Mouse (Mus musculus) heart, embryonic 16.5 days (tissue): ENCODE results near the gene Emc10. TPM values are rescaled to one million over a fixed set of nuclear protein-coding genes. Genes with fewer than 3 reads are reported as not detected.

Experiments used
- ATAC-seq: fragments of 200-750 bp; cut with Nextera tagmentation; replicated peaks from 2 replicates; pipeline ENCODE4 v1.8.0; 2017; ENCODE audit warnings: moderate number of reproducible peaks; ENCODE audit not compliant: insufficient read depth, low FRiP score; ENCODE audit errors: extremely low read depth
- H3K27ac ChIP-seq: fragments of 300-500 bp; sonication (generic); 2 replicates; pipeline ENCODE4 v1.5.1; 2014; ENCODE audit warnings: mild to moderate bottlenecking, low read length, control low read depth, moderate library complexity
- H3K27me3 ChIP-seq: fragments of 300-500 bp; sonication (generic); 2 replicates; pipeline ENCODE4 v1.6.1; 2014; ENCODE audit warnings: low read length, mixed read lengths; ENCODE audit not compliant: control insufficient read depth, insufficient read depth
- H3K36me3 ChIP-seq: fragments of 300-500 bp; sonication (generic); 2 replicates; pipeline ENCODE4 v1.6.1; 2014; ENCODE audit not compliant: control insufficient read depth, insufficient read depth
- H3K4me1 ChIP-seq: fragments of 300-500 bp; sonication (generic); 2 replicates; pipeline ENCODE4 v1.6.1; 2014; ENCODE audit warnings: low read length, mixed read lengths; ENCODE audit not compliant: control insufficient read depth, insufficient read depth
- H3K4me2 ChIP-seq: fragments of 300-500 bp; sonication (generic); 2 replicates; pipeline ENCODE4 v1.6.1; 2014; ENCODE audit warnings: low read depth, mild to moderate bottlenecking, control low read depth, low read length
- H3K4me3 ChIP-seq: fragments of 300-500 bp; sonication (generic); 2 replicates; pipeline ENCODE4 v1.5.1; 2014; ENCODE audit warnings: mild to moderate bottlenecking, control low read depth, low read length
- H3K9ac ChIP-seq: fragments of 300-500 bp; sonication (generic); 2 replicates; pipeline ENCODE4 v1.6.1; 2014; ENCODE audit warnings: low read length, control low read depth
- H3K9me3 ChIP-seq: fragments of 300-500 bp; sonication (generic); replicated peaks from 2 replicates; pipeline ENCODE4 v1.6.1; 2016; ENCODE audit warnings: low read length; ENCODE audit not compliant: control insufficient read depth
- WGBS: fragments of 180-500 bp; shearing (Covaris S2); extraction: QIAGEN DNeasy Blood & Tissue Kit; methylation state at CpG from one replicate; pipeline ENCODE4 v1.1.7; 2014; 5-methylcytosine and 5-hydroxymethylcytosine counted together
- polyA plus RNA-seq: library from polyadenylated mRNA; unstranded; fragments of >200 nt; fragmentation: Nextera tagmentation; extraction: Ambion mirVana; gene quantifications from 2 replicates; pipeline ENCODE4 v1.2.1, GENCODE M21; 2015

Emc10 gene
- polyA plus RNA-seq, 1 experiment from 2014 or later: 88.7 TPM

DNA sequence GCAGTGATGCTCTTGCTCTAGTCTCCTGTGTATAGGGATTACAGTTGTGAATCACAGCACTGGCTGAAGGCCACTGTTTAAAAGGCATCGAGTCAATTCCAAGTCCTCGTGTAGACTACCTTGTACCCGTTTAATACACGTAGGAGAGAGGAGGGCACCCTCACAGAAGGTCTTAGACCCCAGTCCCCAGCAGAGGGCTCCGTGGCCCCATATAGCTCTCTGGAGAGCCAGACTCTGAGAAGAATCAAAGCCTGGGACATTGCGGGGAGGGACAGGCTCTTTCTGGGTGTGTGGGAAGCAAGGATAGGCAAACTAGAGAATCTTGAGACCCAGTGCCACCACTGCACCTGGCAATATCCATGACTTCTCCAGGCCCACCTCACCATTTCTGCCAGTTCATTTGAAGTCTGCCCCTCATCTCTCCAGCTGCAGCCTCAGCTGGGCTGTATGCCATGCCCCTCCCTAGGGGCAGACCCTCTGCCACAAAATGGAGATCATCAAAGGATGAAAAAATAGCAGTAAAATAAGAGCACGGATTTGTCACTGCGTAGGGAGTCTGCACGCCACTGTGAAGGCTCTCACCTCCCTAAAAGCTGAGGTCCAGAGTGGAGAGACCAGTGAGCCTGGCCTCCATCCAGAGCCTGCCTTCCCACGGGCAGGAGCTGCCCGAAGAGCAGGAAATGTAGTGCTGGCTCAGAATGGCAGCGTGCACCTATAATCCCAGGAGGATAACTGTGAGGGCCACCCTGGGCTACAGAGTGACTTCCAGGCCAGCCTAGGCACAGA is 50.1 kb downstream of the Emc10 start:
- Histone ChIP-seq H3K9ac (no peak overlapping the region; the same call in 1 of the 2 replicates), H3K9me3 (no peaks in the 10 kb centered on the region), H3K36me3 (no peaks in the 10 kb centered on the region), H3K4me2 (peak overlapping the region; percentile 19; the same call in 1 of the 2 replicates), H3K4me3 (no peak overlapping the region), H3K27me3 (peaks cover 38% of the 10 kb centered on the region), H3K4me1 (peaks cover 29% of the 10 kb centered on the region), H3K27ac (0 out of 2 replicates have a peak overlapping the region, but pooled peaks have one; percentile 16)
- 32% methylated on average over 12 of the region's 12 CpGs for WGBS
- 0 out of 2 replicates have a peak, but pooled peaks have one; percentile 28 for ATAC-seq

DNA sequence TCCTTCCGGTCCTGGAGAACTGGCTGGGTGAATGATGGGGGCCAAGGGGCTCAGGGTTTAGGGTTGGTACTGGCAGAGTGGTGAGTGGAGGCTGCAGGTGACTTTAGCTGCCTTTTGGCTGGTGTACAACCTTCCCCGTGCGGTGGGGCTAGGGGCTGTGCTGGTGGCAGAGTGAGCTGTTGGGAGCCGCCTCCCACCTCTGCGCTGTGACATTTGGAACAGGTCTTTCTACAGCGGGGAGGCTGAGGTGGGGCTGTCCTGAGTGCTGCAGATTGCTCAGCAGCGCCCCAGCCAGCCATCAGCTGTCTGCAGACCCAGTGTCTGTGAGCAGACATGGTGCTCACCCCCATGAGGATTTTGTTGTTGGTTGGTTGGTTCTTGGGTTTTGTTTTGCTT is 50.8 kb downstream of the Emc10 start:
- no peaks in the 10 kb centered on the region for H3K36me3 ChIP-seq
- no peak overlapping the region for H3K9ac ChIP-seq
- H3K4me3 ChIP-seq: no peak overlapping the region
- H3K27ac ChIP-seq: no peak overlapping the region
- H3K4me2 ChIP-seq: peak overlapping the region; percentile 14
- ATAC-seq: no peak
- H3K4me1 ChIP-seq: peaks cover 29% of the 10 kb centered on the region
- H3K9me3 ChIP-seq: no peaks in the 10 kb centered on the region
- WGBS: 24% methylated on average over 7 of the region's 7 CpGs
- peaks cover 45% of the 10 kb centered on the region for H3K27me3 ChIP-seq

DNA sequence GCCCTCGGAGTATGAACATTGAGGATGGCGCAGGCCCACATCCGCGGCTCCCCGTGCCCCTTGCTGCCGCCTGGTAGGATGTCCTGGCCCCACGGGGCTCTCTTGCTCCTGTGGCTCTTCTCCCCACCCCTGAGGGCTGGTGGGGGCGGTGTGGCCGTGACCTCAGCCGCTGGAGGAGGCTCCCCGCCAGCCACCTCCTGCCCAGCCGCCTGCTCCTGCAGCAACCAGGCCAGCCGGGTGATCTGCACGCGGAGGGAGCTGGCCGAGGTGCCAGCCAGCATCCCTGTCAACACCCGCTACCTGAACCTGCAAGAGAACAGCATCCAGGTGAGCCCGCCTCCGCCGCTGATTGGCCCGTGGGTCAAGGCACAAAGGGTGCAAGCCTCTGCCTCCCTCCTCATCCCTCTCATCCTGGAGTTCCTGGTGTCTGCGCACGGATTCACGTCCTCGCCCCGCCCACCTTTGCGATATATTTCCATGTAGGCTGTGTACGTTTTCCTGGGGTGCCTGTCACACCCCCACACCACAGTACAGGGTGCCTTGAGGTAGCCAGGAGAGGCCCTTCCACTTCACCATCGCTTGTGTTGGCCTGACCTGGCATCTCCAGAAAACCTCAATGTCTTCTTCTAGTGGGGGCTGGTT is 51.3 kb downstream of the Emc10 start:
- Histone ChIP-seq H3K36me3 (no peaks in the 10 kb centered on the region), H3K27me3 (peaks cover 49% of the 10 kb centered on the region), H3K4me1 (peaks cover 29% of the 10 kb centered on the region), H3K9me3 (no peaks in the 10 kb centered on the region), H3K27ac (no peak overlapping the region), H3K4me2 (peak overlapping the region; percentile 35), H3K9ac (peak overlapping the region; percentile 35; the same call in 1 of the 2 replicates), H3K4me3 (peak overlapping the region; percentile 5; the same call in 1 of the 2 replicates)
- ATAC-seq: no peak
- 17% methylated on average over 29 of the region's 29 CpGs for WGBS

DNA sequence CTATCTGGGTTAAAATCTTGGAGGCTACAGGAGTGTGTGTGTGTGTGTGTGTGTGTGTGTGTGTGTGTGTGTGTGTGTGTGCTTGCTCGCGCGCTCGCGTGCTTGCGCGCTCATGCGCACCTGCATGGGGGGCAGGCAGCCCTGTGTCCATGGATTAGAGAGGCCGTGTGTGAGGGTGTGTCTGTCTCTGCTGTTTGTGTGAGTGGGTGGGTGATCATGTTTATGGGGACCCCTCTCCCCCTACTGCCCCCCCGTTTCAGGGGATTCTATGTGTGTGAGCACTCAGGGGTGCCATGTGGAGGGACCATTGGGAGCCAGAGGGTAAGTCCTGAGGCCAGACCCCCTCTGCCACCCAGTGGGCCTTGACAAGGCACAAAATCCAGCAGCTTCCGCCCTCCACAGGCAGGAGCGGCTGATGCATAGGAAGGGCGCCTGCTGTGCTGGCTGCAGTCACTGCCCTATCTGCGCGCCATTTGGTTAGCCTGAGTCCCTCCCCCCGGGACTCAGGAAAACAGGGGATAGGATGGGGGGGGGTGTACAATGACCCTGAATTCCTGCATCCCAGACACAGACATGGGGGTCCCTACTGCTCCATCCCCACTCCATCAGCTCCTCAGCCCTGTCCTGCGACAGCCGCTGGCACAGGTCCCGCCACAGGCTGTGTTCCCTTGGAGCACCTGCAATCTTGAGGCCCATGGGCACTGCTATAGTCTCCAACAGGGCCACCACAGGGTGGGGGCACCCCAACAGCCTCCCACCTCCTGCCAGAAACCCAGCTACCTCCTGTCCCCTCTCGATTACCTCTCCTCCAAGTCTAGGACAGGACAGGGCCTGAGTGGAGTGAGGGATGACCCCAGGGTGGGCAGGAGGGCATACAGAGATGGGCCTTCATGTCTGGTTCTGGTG is 52.8 kb downstream of the Emc10 start:
- peak overlapping the region; percentile 69 for H3K4me2 ChIP-seq
- H3K4me1 ChIP-seq: peaks cover 29% of the 10 kb centered on the region
- WGBS: 11% methylated on average over 20 of the region's 20 CpGs
- H3K36me3 ChIP-seq: no peaks in the 10 kb centered on the region
- no peaks in the 10 kb centered on the region for H3K9me3 ChIP-seq
- H3K9ac ChIP-seq: peak overlapping the region; percentile 84
- H3K4me3 ChIP-seq: peak overlapping the region; percentile 62
- peak overlapping the region; percentile 79 for H3K27ac ChIP-seq
- peaks cover 51% of the 10 kb centered on the region for H3K27me3 ChIP-seq
- ATAC-seq: peak; percentile 37

DNA sequence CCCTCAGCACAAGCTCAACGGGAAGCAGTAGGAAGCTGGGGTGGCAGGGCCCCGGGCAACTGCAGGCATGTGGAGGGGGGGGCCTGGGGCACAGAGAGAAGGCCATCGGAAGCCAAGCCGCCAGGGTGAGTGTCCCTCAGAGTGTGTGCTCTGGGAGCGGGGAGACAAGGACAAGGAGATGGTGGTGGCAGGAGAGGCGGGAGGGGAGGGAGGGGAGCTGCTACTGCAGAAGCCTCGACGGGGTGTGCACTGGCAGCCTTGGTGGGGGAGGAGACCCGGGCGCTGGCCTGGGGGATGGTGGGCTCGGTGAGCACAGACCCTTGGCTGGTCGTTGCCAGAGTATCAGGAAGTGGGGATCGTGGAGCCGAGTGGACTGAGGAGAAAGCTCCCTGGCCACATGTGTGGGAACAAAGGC is 53.9 kb downstream of the Emc10 start:
- WGBS: 1% methylated on average over 13 of the region's 14 CpGs
- ATAC-seq: no peak; the same call in 1 of the 2 replicates

DNA sequence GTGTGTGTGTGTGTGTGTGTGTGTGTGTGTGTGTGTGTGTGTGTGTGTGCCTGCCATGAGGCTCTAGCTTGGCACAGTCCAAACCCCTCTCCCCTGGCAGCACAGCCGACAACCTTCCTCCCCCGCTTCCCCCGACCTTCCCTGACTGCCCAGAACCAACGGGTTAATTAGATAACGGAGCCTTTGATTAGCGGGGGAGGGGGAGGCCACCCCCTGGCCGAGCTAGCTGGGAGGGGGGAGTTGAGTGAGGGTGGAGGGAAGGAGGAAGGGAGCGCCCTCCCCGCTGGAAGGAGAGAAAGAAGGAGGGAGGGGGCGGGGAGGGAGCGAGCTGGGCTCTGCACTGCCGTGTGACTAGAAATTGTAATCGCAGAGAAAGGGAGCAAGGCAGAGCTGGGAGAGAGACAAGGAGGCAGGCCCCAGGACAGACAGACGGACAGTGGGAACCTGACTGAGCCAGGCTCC is 54.6 kb downstream of the Emc10 start:
- H3K4me2 ChIP-seq: peak overlapping the region; percentile 69
- peak; percentile 29 for ATAC-seq
- peaks cover 29% of the 10 kb centered on the region for H3K4me1 ChIP-seq
- H3K27ac ChIP-seq: peak overlapping the region; percentile 79
- H3K4me3 ChIP-seq: peak overlapping the region; percentile 62
- no peaks in the 10 kb centered on the region for H3K36me3 ChIP-seq
- no peaks in the 10 kb centered on the region for H3K9me3 ChIP-seq
- 0% methylated on average over 14 of the region's 14 CpGs for WGBS
- peaks cover 52% of the 10 kb centered on the region for H3K27me3 ChIP-seq
- H3K9ac ChIP-seq: peak overlapping the region; percentile 84

More for the DNA sequence above, 53.9 kb downstream of the Emc10 start:
- Histone ChIP-seq H3K36me3 (no peaks in the 10 kb centered on the region), H3K4me1 (peaks cover 29% of the 10 kb centered on the region), H3K4me2 (peak overlapping the region; percentile 69), H3K9me3 (no peaks in the 10 kb centered on the region), H3K27ac (peak overlapping the region; percentile 79), H3K4me3 (peak overlapping the region; percentile 62), H3K9ac (peak overlapping the region; percentile 84), H3K27me3 (peaks cover 52% of the 10 kb centered on the region)

DNA sequence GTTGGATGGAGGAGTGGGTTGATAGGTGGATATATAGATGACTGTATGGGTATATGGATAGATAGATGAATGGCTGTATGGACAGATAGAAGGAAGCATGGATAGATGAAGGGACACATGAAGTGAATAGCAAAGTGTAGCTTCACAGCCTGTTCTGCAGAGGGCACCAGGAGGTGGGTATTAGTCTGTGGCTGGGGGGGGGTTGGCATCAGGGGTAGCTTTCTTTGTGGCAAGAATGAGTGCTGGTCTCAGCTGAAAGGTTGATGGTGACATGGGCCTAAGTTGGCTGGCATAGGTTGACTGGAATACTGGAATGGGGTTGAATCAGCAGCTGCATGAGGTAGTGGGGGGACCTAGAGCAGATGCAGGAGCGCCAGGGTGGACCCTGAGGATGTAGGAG is 55.1 kb downstream of the Emc10 start:
- H3K27ac ChIP-seq: no peak overlapping the region
- H3K4me3 ChIP-seq: no peak overlapping the region; the same call in 1 of the 2 replicates
- H3K36me3 ChIP-seq: no peaks in the 10 kb centered on the region
- peaks cover 25% of the 10 kb centered on the region for H3K4me1 ChIP-seq
- H3K9me3 ChIP-seq: no peaks in the 10 kb centered on the region
- H3K9ac ChIP-seq: no peak overlapping the region
- 7% methylated on average over 1 of the region's 1 CpGs for WGBS
- peaks cover 52% of the 10 kb centered on the region for H3K27me3 ChIP-seq
- peak overlapping the region; percentile 69; the same call in 1 of the 2 replicates for H3K4me2 ChIP-seq
- no peak for ATAC-seq

DNA sequence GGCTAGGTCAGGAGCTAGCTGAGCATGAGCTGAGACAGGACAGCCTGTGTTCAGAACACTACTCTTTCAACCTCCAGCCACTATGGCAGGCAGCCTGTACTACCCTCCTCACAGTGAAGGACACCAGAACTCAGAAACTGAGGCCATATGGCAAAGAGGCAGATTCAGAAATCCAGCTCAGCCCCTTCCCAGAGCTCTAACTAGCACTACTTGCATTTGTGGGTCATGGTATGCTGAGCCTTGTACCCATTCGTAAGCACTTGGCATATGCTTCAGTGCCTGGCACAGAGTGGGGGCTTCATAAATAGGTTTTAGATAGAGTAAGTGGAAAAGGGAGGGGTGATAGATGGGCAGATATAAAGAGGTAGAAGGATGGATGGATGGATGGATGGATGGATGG is 55.9 kb downstream of the Emc10 start:
- Histone ChIP-seq H3K4me2 (no peak overlapping the region), H3K9ac (no peak overlapping the region), H3K4me3 (no peak overlapping the region), H3K27ac (no peak overlapping the region), H3K27me3 (peaks cover 46% of the 10 kb centered on the region), H3K9me3 (no peaks in the 10 kb centered on the region), H3K36me3 (no peaks in the 10 kb centered on the region), H3K4me1 (peaks cover 18% of the 10 kb centered on the region)
- 90% methylated on average over 1 of the region's 1 CpGs for WGBS
- ATAC-seq: no peak
